Mouse (Mus musculus): ENCODE results near the gene Prkd1.

Gene Prkd1

GRCm38 (mm10) chr12:50558231-50558630 is 90.7 kb downstream of the Prkd1 start:
- DNase-seq (ENCODE audit: low spot score in 2 of 2): no peak

GRCm38 (mm10) chr12:50554214-50554613 is 94.7 kb downstream of the Prkd1 start:
- no peak for DNase-seq (ENCODE audit: low spot score in 2 of 2)

- DNase-seq (ENCODE audit: low spot score in 2 of 2): no peak
Observed at GRCm38 (mm10) chr12:50549860-50550555, 98.9 kb downstream of the Prkd1 start.

- DNase-seq (ENCODE audit: low spot score in 2 of 2): no peak
Observed at GRCm38 (mm10) chr12:50546394-50546793, 102.5 kb downstream of the Prkd1 start.

GRCm38 (mm10) chr12:50545610-50545919 is 103.3 kb downstream of the Prkd1 start:
- no peak for DNase-seq (ENCODE audit: low spot score in 2 of 2)

- DNase-seq (ENCODE audit: low spot score in 2 of 2): no peak
Observed at GRCm38 (mm10) chr12:50544855-50545609, 103.9 kb downstream of the Prkd1 start.

GRCm38 (mm10) chr12:50540793-50541192 is 108.1 kb downstream of the Prkd1 start:
- no peak for DNase-seq (ENCODE audit: low spot score in 2 of 2)

GRCm38 (mm10) chr12:50538296-50538965 is 110.5 kb downstream of the Prkd1 start:
- no peak for DNase-seq (ENCODE audit: low spot score in 2 of 2)

- no peak for DNase-seq (ENCODE audit: low spot score in 2 of 2)
Observed at GRCm38 (mm10) chr12:50537761-50538160, 111.1 kb downstream of the Prkd1 start.

GRCm38 (mm10) chr12:50537006-50537405 is 111.9 kb downstream of the Prkd1 start:
- no peak for DNase-seq (ENCODE audit: low spot score in 2 of 2)

- DNase-seq (ENCODE audit: low spot score in 2 of 2): no peak
Observed at GRCm38 (mm10) chr12:50528633-50529032, 120.3 kb downstream of the Prkd1 start.

- no peak for DNase-seq (ENCODE audit: low spot score in 2 of 2)
Observed at GRCm38 (mm10) chr12:50524061-50524460, 124.8 kb downstream of the Prkd1 start.

GRCm38 (mm10) chr12:50514526-50514925 is 134.4 kb downstream of the Prkd1 start:
- no peak for DNase-seq (ENCODE audit: low spot score in 2 of 2)

- no peak for DNase-seq (ENCODE audit: low spot score in 2 of 2)
Observed at GRCm38 (mm10) chr12:50511486-50512225, 137.2 kb downstream of the Prkd1 start.

GRCm38 (mm10) chr12:50508762-50509161 is 140.1 kb downstream of the Prkd1 start:
- DNase-seq (ENCODE audit: low spot score in 2 of 2): no peak

GRCm38 (mm10) chr12:50499796-50500504 is 148.9 kb downstream of the Prkd1 start:
- DNase-seq (ENCODE audit: low spot score in 2 of 2): no peak

- no peak for DNase-seq (ENCODE audit: low spot score in 2 of 2)
Observed at GRCm38 (mm10) chr12:50496006-50496405, 152.9 kb downstream of the Prkd1 start.

GRCm38 (mm10) chr12:50479784-50480183 is 169.1 kb downstream of the Prkd1 start:
- DNase-seq (ENCODE audit: low spot score in 2 of 2): no peak

GRCm38 (mm10) chr12:50457151-50457550 is 191.7 kb downstream of the Prkd1 start:
- DNase-seq (ENCODE audit: low spot score in 2 of 2): no peak

GRCm38 (mm10) chr12:50451761-50452160 is 197.1 kb downstream of the Prkd1 start:
- no peak for DNase-seq (ENCODE audit: low spot score in 2 of 2)

- no peak for DNase-seq (ENCODE audit: low spot score in 2 of 2)
Observed at GRCm38 (mm10) chr12:50436660-50437059, 212.2 kb downstream of the Prkd1 start.

All from spleen, postnatal 10 days (tissue).